10 mouse cellular contexts compared by ENCODE assay signal in genomic region chr7:46997644-46998395, GRCm38 (mm10). TPM values are rescaled to one million over a fixed set of nuclear protein-coding genes. Genes with fewer than 3 reads are reported as not detected.
DNase-seq lines count a peak whose midpoint lies in the region; ATAC-seq lines count a peak whose summit lies in the region.
"Had no signal": no experiment of that assay in that cellular context is flagged by ENCODE, and none has a peak within 500 bp of the region (broad histone marks: within the 10 kb centered on the region; RNA-seq: fewer than 3 reads in every experiment).

No protein-coding gene starts in this region.

- H3K36me3 ChIP-seq in kidney, embryonic 16.5 days (ENCODE audit: insufficient read depth, low read length) = peaks cover 55% of the 10 kb centered on the region

- 83% methylated on average over 21 of the region's 21 CpGs for WGBS in kidney, embryonic 16.5 days

- no peak overlapping the region for H3K27ac ChIP-seq in kidney, embryonic 16.5 days (ENCODE audit: low read length)

- ATAC-seq in kidney, embryonic 16.5 days (ENCODE audit: low FRiP score, low TSS enrichment) = no peak

- peaks cover 17% of the 10 kb centered on the region; the same call in 1 of the 2 replicates for H3K4me1 ChIP-seq in kidney, embryonic 16.5 days (ENCODE audit: insufficient read depth, low read length)

- H3K4me3 ChIP-seq in kidney, embryonic 16.5 days (ENCODE audit: low read length) = no peak overlapping the region

- intact Hi-C loops in heart, postnatal 14 days (cut with DNase I) = no loop called here

- no peaks in the 10 kb centered on the region for H3K9me3 ChIP-seq in kidney, embryonic 16.5 days (ENCODE audit: low read length)

- no peak overlapping the region for H3K4me2 ChIP-seq in kidney, embryonic 16.5 days (replicated peaks; ENCODE audit: low read depth, low read length)
- H3K4me2 ChIP-seq: lung, embryonic 14.5 days had no signal

- no peaks in the 10 kb centered on the region for H3K27me3 ChIP-seq in kidney, embryonic 16.5 days (ENCODE audit: insufficient read depth, low read length)

- DNase-seq in kidney, adult 18-20 months = peak; percentile 74
- peak; percentile 90 to 91 for DNase-seq in cerebellum, postnatal 10 days
- DNase-seq in heart, postnatal 14 days = peak; percentile 56 to 63
- DNase-seq in ovary, postnatal 36 days (ENCODE audit: low spot score) = peak; percentile 75
- no peak for DNase-seq in layer of hippocampus, adult 11-12 months (ENCODE audit: low spot score)
- no peak for DNase-seq in embryo, embryonic 10.5 days (ENCODE audit: low spot score)
- DNase-seq: lung, embryonic 14.5 days had no signal

- no peak overlapping the region for H3K9ac ChIP-seq in kidney, embryonic 16.5 days (replicated peaks; ENCODE audit: low read length)
- H3K9ac ChIP-seq: lung, embryonic 14.5 days had no signal

RNA-seq across cellular contexts. Expression of gene Spty2d1, which starts 10.4 kb away (rescaled TPM):
- 20.9 and 21.1 TPM in 2 replicates for polyA plus RNA-seq in kidney, embryonic 16.5 days (2015; fragmentation: Nextera tagmentation; extraction: Ambion mirVana)
- 10 to 100 TPM; 10.2 to 11.1 TPM for total RNA-seq in heart, postnatal 14 days (2021)

RNA-seq across cellular contexts. Expression of gene Gm9999, which starts 14.4 kb away (rescaled TPM):
- polyA plus RNA-seq in kidney, embryonic 16.5 days (2015; fragmentation: Nextera tagmentation; extraction: Ambion mirVana) = not detected in 2 replicates
- not detected for total RNA-seq in heart, postnatal 14 days (2021)
- total RNA-seq: granulocyte monocyte progenitor cell, adult 5-6 weeks had no signal
- polyA plus RNA-seq: lung, embryonic 14.5 days; neural tube, embryonic 14.5 days had no signal

RNA-seq across cellular contexts. Expression of gene Uevld, which starts 39.5 kb away (rescaled TPM):
- 11.0 and 12.8 TPM in 2 replicates for polyA plus RNA-seq in kidney, embryonic 16.5 days (2015; fragmentation: Nextera tagmentation; extraction: Ambion mirVana)
- total RNA-seq in heart, postnatal 14 days (2021) = 1 to 10 TPM; 8.1 to 9.7 TPM

RNA-seq across cellular contexts. Expression of gene Tmem86a, which starts 52.6 kb away (rescaled TPM):
- polyA plus RNA-seq in kidney, embryonic 16.5 days (2015; fragmentation: Nextera tagmentation; extraction: Ambion mirVana) = 34.8 and 35.8 TPM in 2 replicates
- 10 to 100 TPM; 26.4 to 31.0 TPM for total RNA-seq in heart, postnatal 14 days (2021)

Comparison
In these comparisons a context has a peak if more than half of its experiments do, and no peak if none do; other contexts are left out.
1. DNase-seq: peak in kidney, adult 18-20 months (single experiment), cerebellum, postnatal 10 days (2 of 2), heart, postnatal 14 days (2 of 2) and ovary, postnatal 36 days (single experiment); none in layer of hippocampus, adult 11-12 months (single experiment) and embryo, embryonic 10.5 days (single experiment).